Mouse (Mus musculus) ES-Bruce4 (cell line): Measurements from ENCODE around the gene Rgs16. TPM values are rescaled to one million over a fixed set of nuclear protein-coding genes. Genes with fewer than 3 reads are reported as not detected.
"Not testable (repeated sequence)": the region's sequence is repeated elsewhere in the genome, so short reads cannot be mapped to it uniquely, and the experiment has no call there.

Experiments used
- H3K27ac ChIP-seq: 2 replicates; pipeline ENCODE4 v1.5.1; 2012; ENCODE audit warnings: low read length, inconsistent platforms; ENCODE audit not compliant: insufficient read depth
- H3K27me3 ChIP-seq: 2 replicates; pipeline ENCODE4 v1.6.1; 2012; ENCODE audit warnings: mild to moderate bottlenecking, low read length, inconsistent platforms; ENCODE audit not compliant: control insufficient read depth, poor library complexity, insufficient read depth, severe bottlenecking
- H3K36me3 ChIP-seq: 2 replicates; pipeline ENCODE4 v1.6.1; 2012; ENCODE audit warnings: inconsistent platforms, mild to moderate bottlenecking, low read length, moderate library complexity; ENCODE audit not compliant: control insufficient read depth, poor library complexity, insufficient read depth, severe bottlenecking
- H3K4me1 ChIP-seq: one replicate; pipeline ENCODE4 v1.8.1; 2011; ENCODE audit warnings: low read length; ENCODE audit not compliant: control insufficient read depth, insufficient read depth
- H3K4me3 ChIP-seq: 2 replicates; pipeline ENCODE4 v1.5.1; 2011; ENCODE audit warnings: low read depth, mild to moderate bottlenecking, low read length
- H3K9ac ChIP-seq: 2 replicates; pipeline ENCODE4 v1.6.1; 2012; ENCODE audit warnings: low read depth, mild to moderate bottlenecking, inconsistent platforms; ENCODE audit not compliant: poor library complexity, severe bottlenecking
- H3K9me3 ChIP-seq: replicated peaks from 2 replicates; pipeline ENCODE4 v1.6.1; 2012; ENCODE audit warnings: mild to moderate bottlenecking, low read length, inconsistent platforms; ENCODE audit not compliant: control insufficient read depth, poor library complexity, insufficient read depth, severe bottlenecking
- CTCF ChIP-seq: IDR thresholded peaks from one replicate; pipeline ENCODE4 v1.8.1; 2011; ENCODE audit warnings: low read depth, low read length
- EP300 ChIP-seq: IDR thresholded peaks from 2 replicates; pipeline ENCODE4 v1.6.1; 2011; ENCODE audit warnings: low read depth, low read length; ENCODE audit not compliant: insufficient read depth
- POLR2A ChIP-seq: IDR thresholded peaks from one replicate; pipeline ENCODE4 v1.8.1; 2011; ENCODE audit warnings: low read length; ENCODE audit not compliant: insufficient read depth
- polyA plus RNA-seq: library from polyadenylated mRNA; stranded (reverse); fragments of >200 nt; gene quantifications from 2 replicates; pipeline ENCODE4 v1.2.4, GENCODE M21; 2011; ENCODE audit warnings: low read depth; ENCODE audit not compliant: missing spikeins, insufficient read depth, insufficient read length

Gene Rgs16
- polyA plus RNA-seq, 1 experiment: 5.7 TPM

- Histone ChIP-seq H3K9ac (no peak overlapping the region), H3K9me3 (no peaks in the 10 kb centered on the region), H3K36me3 (no peaks in the 10 kb centered on the region), H3K27me3 (no peaks in the 10 kb centered on the region), H3K4me1 (no peaks in the 10 kb centered on the region), H3K4me3 (no peak overlapping the region), H3K27ac (no peak overlapping the region)
- no peak for TF ChIP-seq CTCF
- no peak for TF ChIP-seq EP300
- no peak for TF ChIP-seq POLR2A
These were observed 28.3 kb downstream of the Rgs16 start for GRCm38 (mm10) chr1:153768465-153768864.

- H3K9me3 ChIP-seq, H3K27me3 ChIP-seq, H3K4me1 ChIP-seq, H3K4me3 ChIP-seq, H3K9ac ChIP-seq, H3K36me3 ChIP-seq, H3K27ac ChIP-seq: not testable (repeated sequence)
These were observed 29.4 kb downstream of the Rgs16 start for GRCm38 (mm10) chr1:153769571-153769970.

GRCm38 (mm10) chr1:153769998-153770775 is 30.0 kb downstream of the Rgs16 start:
- TF ChIP-seq POLR2A (no peak), CTCF (no peak), EP300 (no peak)
- H3K27ac ChIP-seq: no peak overlapping the region
- H3K4me3 ChIP-seq: no peak overlapping the region

DNA sequence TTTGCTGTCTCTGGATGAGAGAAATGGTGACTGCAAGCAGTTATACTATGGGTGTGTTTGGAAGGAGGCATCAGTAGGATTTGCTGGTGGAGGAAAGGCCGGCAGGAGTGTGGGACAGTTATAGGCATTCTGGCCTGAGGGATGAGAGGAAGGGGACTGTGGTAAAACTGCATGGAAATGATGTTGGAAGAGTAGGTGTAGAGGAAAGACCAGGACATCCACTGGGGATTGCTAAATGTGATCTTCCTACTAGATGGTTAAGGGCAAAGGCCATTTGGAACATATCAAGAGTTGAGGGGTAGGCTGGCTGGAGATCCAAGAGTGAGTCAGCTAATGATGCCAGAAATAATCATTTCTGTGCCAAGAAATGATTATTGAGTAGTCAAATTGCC is 30.6 kb downstream of the Rgs16 start:
- Histone ChIP-seq H3K36me3 (no peaks in the 10 kb centered on the region), H3K9me3 (no peaks in the 10 kb centered on the region), H3K4me3 (no peak overlapping the region), H3K9ac (no peak overlapping the region), H3K27me3 (no peaks in the 10 kb centered on the region), H3K27ac (no peak overlapping the region), H3K4me1 (no peaks in the 10 kb centered on the region)
- TF ChIP-seq POLR2A (no peak), EP300 (no peak), CTCF (no peak)

More at GRCm38 (mm10) chr1:153769998-153770775, 30.0 kb downstream of the Rgs16 start:
- Histone ChIP-seq H3K27me3 (no peaks in the 10 kb centered on the region), H3K4me1 (no peaks in the 10 kb centered on the region), H3K9me3 (no peaks in the 10 kb centered on the region), H3K9ac (no peak overlapping the region), H3K36me3 (no peaks in the 10 kb centered on the region)

GRCm38 (mm10) chr1:153775174-153775573 is 35.0 kb downstream of the Rgs16 start:
- H3K9me3 ChIP-seq: no peaks in the 10 kb centered on the region
- no peak overlapping the region for H3K27ac ChIP-seq
- H3K9ac ChIP-seq: no peak overlapping the region
- H3K4me1 ChIP-seq: no peaks in the 10 kb centered on the region
- TF ChIP-seq EP300 (no peak), CTCF (no peak), POLR2A (no peak)
- no peaks in the 10 kb centered on the region; the same call in 1 of the 2 replicates for H3K27me3 ChIP-seq
- H3K36me3 ChIP-seq: no peaks in the 10 kb centered on the region
- H3K4me3 ChIP-seq: no peak overlapping the region

- no peak overlapping the region for H3K27ac ChIP-seq
- TF ChIP-seq CTCF (no peak), POLR2A (no peak), EP300 (no peak)
- H3K9me3 ChIP-seq: no peaks in the 10 kb centered on the region
- H3K4me3 ChIP-seq: no peak overlapping the region
- H3K36me3 ChIP-seq: no peaks in the 10 kb centered on the region
- no peaks in the 10 kb centered on the region; the same call in 1 of the 2 replicates for H3K27me3 ChIP-seq
- H3K4me1 ChIP-seq: no peaks in the 10 kb centered on the region
- no peak overlapping the region for H3K9ac ChIP-seq
These were observed 36.1 kb downstream of the Rgs16 start for GRCm38 (mm10) chr1:153776257-153776656.
